Mouse (Mus musculus) heart, postnatal 4 days (tissue): Measurements from ENCODE around the gene Srf. TPM values are rescaled to one million over a fixed set of nuclear protein-coding genes. Genes with fewer than 3 reads are reported as not detected.

Experiments used
- DNase-seq: peaks from one replicate; pipeline ENCODE4 v3.0.0; 2021
- total RNA-seq, 2 experiments: library from RNA; stranded (reverse); gene quantifications; 2 replicates each; pipeline ENCODE4 v1.2.3; 2021

The Srf gene
- total RNA-seq, 2 experiments from 2014 or later, result 184 to 210 TPM

- peak; percentile 59 for DNase-seq
These were observed 850 bp downstream of the Srf start for GRCm38 (mm10) chr17:46554977-46555672.

- DNase-seq, result peak; percentile 44
These were observed 1.4 kb downstream of the Srf start for GRCm38 (mm10) chr17:46554646-46554976.

GRCm38 (mm10) chr17:46553926-46554325, 2.0 kb downstream of the Srf start:
- no peak for DNase-seq

GRCm38 (mm10) chr17:46553469-46553868, 2.5 kb downstream of the Srf start:
- peak; percentile 26 for DNase-seq

- peak; percentile 96 for DNase-seq
These were observed 3.0 kb downstream of the Srf start for GRCm38 (mm10) chr17:46552841-46553423.

GRCm38 (mm10) chr17:46552151-46552550, 3.8 kb downstream of the Srf start:
- DNase-seq, result no peak

GRCm38 (mm10) chr17:46551369-46551768, 4.6 kb downstream of the Srf start:
- DNase-seq, result peak; percentile 46

GRCm38 (mm10) chr17:46550904-46551303, 5.1 kb downstream of the Srf start:
- no peak for DNase-seq

GRCm38 (mm10) chr17:46549642-46550041, 6.3 kb downstream of the Srf start:
- no peak for DNase-seq

GRCm38 (mm10) chr17:46549193-46549592, 6.8 kb downstream of the Srf start:
- peak; percentile 69 for DNase-seq

- DNase-seq, result no peak
These were observed 7.2 kb downstream of the Srf start for GRCm38 (mm10) chr17:46548741-46549140.

- peak; percentile 34 for DNase-seq
These were observed 8.1 kb downstream of the Srf start for GRCm38 (mm10) chr17:46547923-46548322.

- no peak for DNase-seq
These were observed 9.0 kb downstream of the Srf start for GRCm38 (mm10) chr17:46546995-46547394.

- DNase-seq, result no peak
These were observed 9.4 kb downstream of the Srf start for GRCm38 (mm10) chr17:46546591-46546990.

- DNase-seq, result peak; percentile 81
These were observed 10.0 kb downstream of the Srf start, which contains the start of gene Cul9 for GRCm38 (mm10) chr17:46545813-46546564. Gene Cul9, minus strand, starts transcription at chr17:46546388.

GRCm38 (mm10) chr17:46543661-46544060, 12.3 kb downstream of the Srf start:
- no peak for DNase-seq

- peak; percentile 86 for DNase-seq
These were observed 30.2 kb downstream of the Srf start for GRCm38 (mm10) chr17:46525579-46526307.

GRCm38 (mm10) chr17:46525065-46525464, 30.9 kb downstream of the Srf start:
- no peak for DNase-seq

GRCm38 (mm10) chr17:46521963-46522668, 33.9 kb downstream of the Srf start:
- no peak for DNase-seq

GRCm38 (mm10) chr17:46521174-46521573, 34.8 kb downstream of the Srf start:
- DNase-seq, result no peak

- no peak for DNase-seq
These were observed 35.5 kb downstream of the Srf start for GRCm38 (mm10) chr17:46520385-46520979.

- no peak for DNase-seq
These were observed 36.0 kb downstream of the Srf start for GRCm38 (mm10) chr17:46519971-46520370.
